Mouse (Mus musculus) CH12F3 (cell line): ENCODE measurements around the gene Hsd17b3.

Experiments
- in situ Hi-C: fragments of 300-500 bp; cut with MboI; formaldehyde crosslinking; loops from 2 replicates; pipeline ENCODE4 v1.14.3; 2020; ENCODE audit warnings: low sequenced_read_pairs

The Hsd17b3 gene

GRCm38 (mm10) chr13:64022786-64023468, 66.1 kb downstream of the Hsd17b3 start:
- in situ Hi-C loops: no loop called here

GRCm38 (mm10) chr13:64020902-64021311, 68.1 kb downstream of the Hsd17b3 start:
- in situ Hi-C loops: no loop called here

GRCm38 (mm10) chr13:64018586-64019141, 70.4 kb downstream of the Hsd17b3 start:
- in situ Hi-C loops: no loop called here

- in situ Hi-C loops: no loop called here
Measured at GRCm38 (mm10) chr13:64016048-64016447, 73.0 kb downstream of the Hsd17b3 start.

- in situ Hi-C loops: no loop called here
Measured at GRCm38 (mm10) chr13:64011157-64011556, 77.9 kb downstream of the Hsd17b3 start.
